Mouse (Mus musculus) inflammation-experienced regulatory T-cells (primary cell): ENCODE measurements around the gene Shc2. TPM values are rescaled to one million over a fixed set of nuclear protein-coding genes. Genes with fewer than 3 reads are reported as not detected.

ENCODE experiments used
- polyA plus RNA-seq, 2 experiments: library from polyadenylated mRNA; unstranded; fragments of 100-300 nt; shearing (Covaris generic); gene quantifications; one replicate each; pipeline ENCODE4 v1.2.1; 2017

The Shc2 gene
- under 1 TPM in 1 of 2 experiments, not detected in 1; 0.30 TPM for polyA plus RNA-seq

DNA sequence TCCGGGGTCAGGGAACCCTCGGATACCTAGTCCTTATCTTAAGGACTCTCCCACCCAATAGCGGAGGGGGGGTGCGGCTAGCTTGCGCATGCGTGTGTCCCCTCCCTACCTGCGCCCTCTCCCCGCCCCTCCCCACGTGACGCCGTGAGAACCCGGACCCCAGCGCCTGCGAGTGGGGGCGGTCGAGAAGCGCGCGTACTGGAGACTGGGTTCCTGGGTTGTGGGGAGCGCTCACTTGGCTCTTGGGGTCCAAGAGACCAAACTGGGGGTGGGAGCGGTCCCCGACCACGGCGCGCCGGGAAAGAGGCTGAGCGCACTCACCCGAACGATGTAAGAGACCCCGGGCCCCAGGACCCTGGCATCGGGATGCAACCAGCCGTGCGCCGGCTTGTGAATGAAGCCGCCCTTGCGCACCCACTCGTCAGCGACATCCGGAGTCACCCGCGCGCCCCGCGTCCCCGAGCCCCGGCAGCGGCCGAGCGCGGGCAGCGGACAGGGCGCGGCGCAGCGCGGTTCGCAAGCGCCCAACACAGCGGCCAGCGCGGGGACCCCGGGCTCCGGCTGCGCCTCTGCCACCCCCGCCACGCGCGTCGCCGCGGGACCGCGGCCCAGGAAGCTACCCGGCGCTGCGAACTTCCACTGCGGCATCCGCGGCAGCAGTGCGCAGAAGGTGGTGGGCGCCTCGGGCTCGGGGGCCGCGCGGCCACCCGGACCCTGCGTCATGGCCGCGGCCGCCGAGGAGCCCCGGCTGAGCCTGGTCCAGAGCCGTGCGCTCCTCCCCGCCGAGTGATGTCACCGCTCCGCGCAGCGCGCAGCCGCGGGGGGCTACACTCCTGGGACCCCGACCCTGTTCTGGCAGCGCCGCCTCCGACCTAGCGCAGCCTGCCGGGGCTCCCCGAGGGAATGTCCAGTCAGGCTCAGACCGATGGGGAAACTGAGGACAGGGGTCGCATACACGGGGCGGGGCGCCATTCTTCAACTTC is at the start of gene Shc2:
Gene Shc2, minus strand, starts transcription at position 791 of the 983 bp plus-strand sequence.

GRCm38 (mm10) chr10:79681591-79682245 is 44.0 kb upstream of the Shc2 start, which contains the start of gene Cdc34:
Gene Cdc34, plus strand, starts transcription at chr10:79682195.

DNA sequence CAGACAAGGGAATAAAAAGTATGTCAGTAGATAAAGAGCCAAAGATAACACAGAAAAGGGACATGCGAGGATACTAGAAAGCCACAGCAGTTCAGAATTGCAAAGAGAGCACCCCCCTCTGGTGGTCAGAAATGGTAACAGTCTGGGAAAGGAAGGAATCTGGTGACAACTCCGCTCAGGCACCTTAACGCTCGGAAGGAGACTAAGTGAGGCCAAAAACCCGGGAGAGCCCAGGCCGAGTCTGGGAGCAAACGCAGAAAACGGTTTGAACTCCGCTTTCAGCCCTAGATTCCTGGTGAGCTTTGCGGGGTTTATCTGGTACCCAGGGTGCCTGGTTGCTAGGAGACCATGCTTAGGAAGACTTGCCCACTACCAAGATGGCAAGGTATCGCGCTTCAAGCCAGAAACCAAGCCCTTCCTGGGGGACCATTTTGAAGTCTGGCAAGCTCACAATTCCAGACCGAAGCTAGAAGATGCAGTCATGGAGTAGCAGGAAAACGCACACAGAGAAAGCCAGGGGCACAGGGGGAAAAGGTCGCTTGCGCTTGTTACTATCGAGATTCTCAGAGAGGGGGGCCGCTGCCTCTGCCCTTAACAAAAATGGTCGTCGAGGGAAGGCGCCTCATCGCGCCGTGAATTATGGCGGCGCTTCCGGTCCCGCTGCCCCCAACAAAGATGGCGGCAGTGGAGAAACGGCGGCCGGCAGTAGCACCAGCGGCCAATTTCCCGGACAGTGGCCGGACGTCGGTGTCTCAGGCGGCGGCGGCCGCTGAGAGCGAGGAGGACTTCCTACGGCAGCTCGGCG is 31.3 kb upstream of the Shc2 start, which contains the start of gene Tpgs1:
Gene Tpgs1, plus strand, starts transcription at position 599 of the 805 bp plus-strand sequence.

DNA sequence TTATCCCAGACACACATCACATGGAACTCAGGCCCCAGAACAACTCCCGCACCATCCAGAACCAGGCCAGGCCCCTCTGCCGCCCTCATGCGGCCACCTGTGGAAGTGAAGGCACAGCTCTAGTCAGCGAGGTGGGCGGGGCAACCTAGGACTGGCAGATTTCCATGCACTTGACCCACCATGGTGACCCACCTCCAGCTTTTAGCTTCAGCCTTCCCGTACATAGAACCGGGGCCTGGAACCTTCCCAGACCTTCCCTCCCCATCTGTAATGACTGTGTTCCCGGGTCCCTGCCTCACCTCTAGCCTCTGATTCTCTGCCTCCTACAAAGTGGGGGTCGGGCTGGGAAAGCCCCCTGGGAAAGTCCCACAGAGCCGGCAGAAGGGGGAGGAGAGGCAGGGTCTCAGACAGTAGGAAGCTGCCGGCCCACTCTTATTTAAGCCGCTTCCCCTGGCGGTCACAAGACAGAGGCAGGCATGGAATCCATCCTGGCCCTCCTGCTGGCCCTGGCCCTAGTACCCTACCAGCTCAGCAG is 26.5 kb upstream of the Shc2 start, which contains the start of gene Madcam1:
Gene Madcam1, plus strand, starts transcription at position 429 of the 535 bp plus-strand sequence.

DNA sequence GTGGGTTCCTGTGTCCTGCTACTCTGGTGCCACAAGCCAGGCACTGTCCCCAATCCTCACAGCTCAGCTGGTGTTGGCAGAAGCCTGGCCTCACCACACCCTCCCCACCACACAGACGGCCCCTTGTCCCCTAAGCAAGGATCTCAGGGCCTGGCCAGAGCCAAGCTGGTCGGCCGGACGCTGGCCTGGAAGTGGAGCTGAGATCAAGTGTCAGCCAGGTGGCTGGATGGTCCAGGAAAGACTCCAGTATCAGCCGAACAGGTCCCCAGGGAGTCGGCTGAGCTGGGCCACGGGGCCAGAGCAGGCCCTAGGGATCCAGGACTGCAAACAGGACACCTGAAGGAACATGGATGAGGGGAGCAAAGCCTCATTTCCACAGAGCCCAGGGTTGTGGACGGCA is 8.0 kb upstream of the Shc2 start, which contains the start of gene Odf3l2:
Gene Odf3l2, minus strand, starts transcription at position 28 of the 400 bp plus-strand sequence.

GRCm38 (mm10) chr10:79613578-79614304 is 24.0 kb downstream of the Shc2 start, which contains the start of gene C2cd4c:
Gene C2cd4c, minus strand, starts transcription at chr10:79614025.

DNA sequence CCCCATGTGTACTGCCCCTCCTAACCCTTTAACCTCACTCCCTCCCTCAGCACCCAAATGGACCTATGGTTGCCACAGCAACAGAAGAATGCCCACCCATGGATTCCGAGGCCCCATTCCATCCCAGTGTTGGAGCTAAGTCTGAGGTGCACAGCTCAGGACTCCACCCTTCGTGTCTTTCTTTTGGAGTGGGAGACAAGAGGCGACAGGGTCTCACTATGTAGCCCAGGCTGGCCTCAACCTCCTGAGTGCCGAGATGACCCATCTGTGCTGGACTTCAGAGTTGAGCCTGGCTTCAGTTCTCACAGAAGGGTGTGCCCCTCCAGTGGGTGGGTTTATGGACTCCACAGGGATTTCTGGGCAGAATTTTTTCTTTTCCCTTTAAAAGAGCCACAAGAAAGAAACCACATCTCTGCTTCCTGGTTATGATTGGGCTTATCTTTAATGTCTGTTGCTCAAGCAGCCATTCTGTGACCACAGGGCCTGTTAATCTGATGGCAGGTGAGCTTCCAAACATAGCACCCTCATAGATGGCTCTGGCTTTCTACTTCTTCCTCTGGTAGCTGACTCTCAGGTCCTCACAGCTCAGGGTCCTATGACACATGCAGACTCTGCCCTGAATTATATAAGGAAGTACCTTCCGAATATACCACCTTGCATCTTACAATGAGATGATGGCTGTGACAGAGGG is 50.5 kb downstream of the Shc2 start, which contains the start of gene Theg:
Gene Theg, minus strand, starts transcription at position 271 of the 691 bp plus-strand sequence.

Other genes starting within 250 kb of the Shc2 start
- gene Vmn2r83, start 169.2 kb downstream of the Shc2 start, polyA plus RNA-seq: not detected
- gene Plpp2, start 104.1 kb downstream of the Shc2 start, polyA plus RNA-seq: 1 to 10 TPM; 5.0 to 6.5 TPM
- 10 to 100 TPM; 39.6 to 51.5 TPM for gene Mier2, start 82.7 kb downstream of the Shc2 start, polyA plus RNA-seq
- under 1 TPM in 1 of 2 experiments, not detected in 1; 0.62 TPM for gene Theg, start 50.6 kb downstream of the Shc2 start, polyA plus RNA-seq
- under 1 TPM; 0.17 to 0.27 TPM for gene C2cd4c, start 23.9 kb downstream of the Shc2 start, polyA plus RNA-seq
- gene Odf3l2, start 7.8 kb upstream of the Shc2 start, polyA plus RNA-seq: not detected
- 1 to 10 TPM in 1 of 2 experiments, not detected in 1; 1.6 TPM for gene Madcam1, start 26.6 kb upstream of the Shc2 start, polyA plus RNA-seq
- gene Tpgs1, start 31.5 kb upstream of the Shc2 start, polyA plus RNA-seq: 10 to 100 TPM; 40.8 to 60.9 TPM
- gene Cdc34, start 44.3 kb upstream of the Shc2 start, polyA plus RNA-seq: 10 to 100 TPM; 87.7 to 88.0 TPM
- 1 to 10 TPM; 1.1 to 3.0 TPM for gene Gzmm, start 51.1 kb upstream of the Shc2 start, polyA plus RNA-seq
- 100 to 1,000 TPM; 235 to 253 TPM for gene Bsg, start 66.6 kb upstream of the Shc2 start, polyA plus RNA-seq
- gene Hcn2, start 78.7 kb upstream of the Shc2 start, polyA plus RNA-seq: under 1 TPM in 1 of 2 experiments, not detected in 1; 0.13 TPM
- 10 to 100 TPM; 41.3 to 47.1 TPM for gene Polrmt, start 108.7 kb upstream of the Shc2 start, polyA plus RNA-seq
- under 1 TPM; 0.12 to 0.55 TPM for gene Fgf22, start 117.2 kb upstream of the Shc2 start, polyA plus RNA-seq
- gene Rnf126, start 129.0 kb upstream of the Shc2 start, polyA plus RNA-seq: 10 to 100 TPM; 47.4 to 52.3 TPM
- gene Fstl3, start 139.4 kb upstream of the Shc2 start, polyA plus RNA-seq: under 1 TPM; 0.13 to 0.51 TPM
- gene Prss57, start 153.0 kb upstream of the Shc2 start, polyA plus RNA-seq: not detected
- 1 to 10 TPM in 1 of 2 experiments, under 1 TPM in 1; 0.76 to 4.9 TPM for gene Palm, start 155.7 kb upstream of the Shc2 start, polyA plus RNA-seq
- gene Misp, start 183.1 kb upstream of the Shc2 start, polyA plus RNA-seq: 1 to 10 TPM in 1 of 2 experiments, not detected in 1; 2.1 TPM
- gene Ptbp1, start 216.5 kb upstream of the Shc2 start, polyA plus RNA-seq: 100 to 1,000 TPM; 239 to 286 TPM
- under 1 TPM in 1 of 2 experiments, not detected in 1; 0.34 TPM for gene Prtn3, start 236.6 kb upstream of the Shc2 start, polyA plus RNA-seq
- 1 to 10 TPM; 2.7 to 4.4 TPM for gene Plppr3, start 236.7 kb upstream of the Shc2 start, polyA plus RNA-seq
- gene Elane, start 248.3 kb upstream of the Shc2 start, polyA plus RNA-seq: not detected